In genomic region chr6:113441147-113441680, GRCm38 (mm10) we compare ENCODE assay signal across 8 mouse cellular contexts. TPM values are rescaled to one million over a fixed set of nuclear protein-coding genes. Genes with fewer than 3 reads are reported as not detected.
A peak's percentile ranks its signal among the peaks of the same experiment; 100 is the strongest.
DNase-seq lines count a peak whose midpoint lies in the region; ATAC-seq lines count a peak whose summit lies in the region.

No protein-coding gene starts in this region.

- no peaks in the 10 kb centered on the region for H3K27me3 ChIP-seq in liver, embryonic 12.5 days (replicated peaks)
- no peaks in the 10 kb centered on the region for H3K27me3 ChIP-seq in neural tube, embryonic 12.5 days (replicated peaks)

- peaks cover 10% of the 10 kb centered on the region for H3K36me3 ChIP-seq in liver, embryonic 12.5 days
- H3K36me3 ChIP-seq in neural tube, embryonic 12.5 days: peaks cover under 1% of the 10 kb centered on the region; the same call in 1 of the 2 replicates

- peak; percentile 87 for DNase-seq in liver
- peak; percentile 74 for DNase-seq in adrenal gland, adult 2 months
- DNase-seq in embryo, embryonic 10.5 days (ENCODE audit: low spot score): peak; percentile 92
- peak; percentile 66 to 78 for DNase-seq in heart, postnatal 14 days
- DNase-seq in left cerebral cortex, postnatal 25 days (ENCODE audit: low spot score in 2 of 2): peak; percentile 54 to 74
- DNase-seq in thymus, postnatal 0 days (ENCODE audit: low spot score): peak; percentile 88

- H3K4me1 ChIP-seq in liver, embryonic 12.5 days: peaks cover 21% of the 10 kb centered on the region
- H3K4me1 ChIP-seq in neural tube, embryonic 12.5 days: peaks cover 6% of the 10 kb centered on the region

- H3K27ac ChIP-seq in liver, embryonic 12.5 days: no peak overlapping the region
- H3K27ac ChIP-seq in neural tube, embryonic 12.5 days: no peak overlapping the region

- no peak overlapping the region for H3K4me2 ChIP-seq in liver, embryonic 12.5 days
- H3K4me2 ChIP-seq in neural tube, embryonic 12.5 days (replicated peaks): no peak overlapping the region

- intact Hi-C loops in heart, postnatal 14 days (cut with DNase I): no loop called here
- intact Hi-C loops in left cerebral cortex, postnatal 25 days (cut with DNase I): no loop called here

- no peak; the same call in 1 of the 2 replicates for ATAC-seq in liver, embryonic 12.5 days
- ATAC-seq in neural tube, embryonic 12.5 days (ENCODE audit: low FRiP score, low read depth): peak; percentile 22; the same call in 1 of the 2 replicates

- no peak overlapping the region for H3K9ac ChIP-seq in liver, embryonic 12.5 days
- no peak overlapping the region for H3K9ac ChIP-seq in neural tube, embryonic 12.5 days

- no peak overlapping the region for H3K4me3 ChIP-seq in liver, embryonic 12.5 days
- no peak overlapping the region for H3K4me3 ChIP-seq in neural tube, embryonic 12.5 days

- WGBS in liver, embryonic 12.5 days (ENCODE audit: insufficient replicate concordance): 51% methylated on average over 7 of the region's 7 CpGs
- WGBS in neural tube, embryonic 12.5 days: 54% methylated on average over 7 of the region's 7 CpGs

- no peaks in the 10 kb centered on the region for H3K9me3 ChIP-seq in liver, embryonic 12.5 days (replicated peaks)
- no peaks in the 10 kb centered on the region for H3K9me3 ChIP-seq in neural tube, embryonic 12.5 days

RNA-seq across cellular contexts. Expression of gene Jagn1, which starts 1.2 kb away (rescaled TPM):
- 56.0 and 57.1 TPM in 2 replicates for polyA plus RNA-seq in liver, embryonic 12.5 days (2016; fragmentation: Nextera tagmentation; extraction: Ambion mirVana)
- 10 to 100 TPM; 50.5 TPM for total RNA-seq in adrenal gland, adult 2 months (2021)
- 49.5 and 64.3 TPM in 2 replicates for polyA plus RNA-seq in adrenal gland, adult 2 months (2012; rRNA removed)
- total RNA-seq in heart, postnatal 14 days (2021): 10 to 100 TPM; 24.0 to 24.5 TPM
- 10 to 100 TPM; 40.9 to 47.4 TPM for total RNA-seq in left cerebral cortex, postnatal 25 days (2021)
- 78.0 and 81.3 TPM in 2 replicates for polyA plus RNA-seq in neural tube, embryonic 12.5 days (2016; fragmentation: Nextera tagmentation; extraction: Ambion mirVana)
- polyA plus RNA-seq in thymus, postnatal 0 days (2015; fragmentation: Nextera tagmentation; extraction: Ambion mirVana): 69.1 and 70.6 TPM in 2 replicates

RNA-seq across cellular contexts. Expression of gene Cidec, which starts 5.7 kb away (rescaled TPM):
- polyA plus RNA-seq in liver, embryonic 12.5 days (2016; fragmentation: Nextera tagmentation; extraction: Ambion mirVana): not detected in 2 replicates
- 100 to 1,000 TPM; 354 to 980 TPM for total RNA-seq in adrenal gland, adult 2 months (2021)
- polyA plus RNA-seq in adrenal gland, adult 2 months (2012; rRNA removed): 514 and 896 TPM in 2 replicates
- 10 to 100 TPM in 1 of 2 experiments, 1 to 10 TPM in 1; 4.4 to 17.1 TPM for total RNA-seq in heart, postnatal 14 days (2021)
- not detected for total RNA-seq in left cerebral cortex, postnatal 25 days (2021)
- not detected in 2 replicates for polyA plus RNA-seq in neural tube, embryonic 12.5 days (2016; fragmentation: Nextera tagmentation; extraction: Ambion mirVana)
- polyA plus RNA-seq in thymus, postnatal 0 days (2015; fragmentation: Nextera tagmentation; extraction: Ambion mirVana): 0.37 and 1.5 TPM in 2 replicates

RNA-seq across cellular contexts. Expression of gene Il17re, which starts 17.1 kb away (rescaled TPM):
- 0.36 and 0.41 TPM in 2 replicates for polyA plus RNA-seq in liver, embryonic 12.5 days (2016; fragmentation: Nextera tagmentation; extraction: Ambion mirVana)
- 1 to 10 TPM; 1.1 to 1.9 TPM for total RNA-seq in adrenal gland, adult 2 months (2021)
- polyA plus RNA-seq in adrenal gland, adult 2 months (2012; rRNA removed): 4.0 TPM in 2 replicates
- total RNA-seq in heart, postnatal 14 days (2021): 1 to 10 TPM; 1.2 to 1.5 TPM
- total RNA-seq in left cerebral cortex, postnatal 25 days (2021): under 1 TPM; 0.34 to 0.66 TPM
- polyA plus RNA-seq in neural tube, embryonic 12.5 days (2016; fragmentation: Nextera tagmentation; extraction: Ambion mirVana): 0.73 and 1.6 TPM in 2 replicates
- polyA plus RNA-seq in thymus, postnatal 0 days (2015; fragmentation: Nextera tagmentation; extraction: Ambion mirVana): 6.0 and 7.9 TPM in 2 replicates

RNA-seq across cellular contexts. Expression of gene Rpusd3, which starts 22.1 kb away (rescaled TPM):
- polyA plus RNA-seq in liver, embryonic 12.5 days (2016; fragmentation: Nextera tagmentation; extraction: Ambion mirVana): 19.8 and 22.2 TPM in 2 replicates
- total RNA-seq in adrenal gland, adult 2 months (2021): 1 to 10 TPM; 9.1 to 9.2 TPM
- polyA plus RNA-seq in adrenal gland, adult 2 months (2012; rRNA removed): 65.5 and 102 TPM in 2 replicates
- 10 to 100 TPM in 1 of 2 experiments, 1 to 10 TPM in 1; 10.0 to 12.2 TPM for total RNA-seq in heart, postnatal 14 days (2021)
- total RNA-seq in left cerebral cortex, postnatal 25 days (2021): 10 to 100 TPM; 17.0 to 21.0 TPM
- 18.7 and 29.3 TPM in 2 replicates for polyA plus RNA-seq in neural tube, embryonic 12.5 days (2016; fragmentation: Nextera tagmentation; extraction: Ambion mirVana)
- 25.3 and 26.7 TPM in 2 replicates for polyA plus RNA-seq in thymus, postnatal 0 days (2015; fragmentation: Nextera tagmentation; extraction: Ambion mirVana)

RNA-seq across cellular contexts. Expression of gene Il17rc, which starts 30.0 kb away (rescaled TPM):
- 4.7 and 5.1 TPM in 2 replicates for polyA plus RNA-seq in liver, embryonic 12.5 days (2016; fragmentation: Nextera tagmentation; extraction: Ambion mirVana)
- total RNA-seq in adrenal gland, adult 2 months (2021): 10 to 100 TPM; 17.0 to 22.0 TPM
- 90.8 and 103 TPM in 2 replicates for polyA plus RNA-seq in adrenal gland, adult 2 months (2012; rRNA removed)
- 1 to 10 TPM; 8.7 to 8.9 TPM for total RNA-seq in heart, postnatal 14 days (2021)
- 1 to 10 TPM; 4.6 to 5.7 TPM for total RNA-seq in left cerebral cortex, postnatal 25 days (2021)
- 2.4 and 3.0 TPM in 2 replicates for polyA plus RNA-seq in neural tube, embryonic 12.5 days (2016; fragmentation: Nextera tagmentation; extraction: Ambion mirVana)
- 5.0 and 6.5 TPM in 2 replicates for polyA plus RNA-seq in thymus, postnatal 0 days (2015; fragmentation: Nextera tagmentation; extraction: Ambion mirVana)

Comparison
In these comparisons a context has a peak if more than half of its experiments do, and no peak if none do; other contexts are left out.
1. RNA of gene Cidec, which starts 5.7 kb away (polyA plus RNA-seq): 514 to 896 TPM in adrenal gland, adult 2 months; 0.37 to 1.5 TPM in thymus, postnatal 0 days, not detected in liver, embryonic 12.5 days and not detected in neural tube, embryonic 12.5 days; every median in the first group is over 100 times any median in the second.
2. Peak in every context shown above with its lines, with median percentiles within 50 percentile points of each other: DNase-seq.